Comparison of ENCODE assay signal across 14 mouse cellular contexts in the genomic region with DNA sequence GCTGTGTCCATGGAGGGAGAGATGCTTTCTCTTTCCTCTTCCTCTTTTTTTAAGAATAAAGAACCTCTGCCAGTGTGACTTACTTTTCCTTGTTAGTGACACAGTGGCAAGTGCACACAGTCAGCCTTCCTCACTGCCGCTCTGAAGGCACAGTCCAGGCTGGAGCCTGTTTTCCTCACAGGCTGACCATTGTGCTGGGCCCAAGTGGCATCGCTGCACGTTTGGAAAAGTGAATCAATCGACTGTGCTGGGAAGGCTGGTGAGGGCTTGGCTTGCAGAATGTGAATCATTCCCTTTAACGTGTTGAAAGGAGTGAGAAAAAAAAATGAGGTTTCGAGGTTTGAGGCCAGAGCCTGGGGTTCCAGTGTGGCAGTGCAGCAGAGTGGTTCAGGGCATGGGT. TPM values are rescaled to one million over a fixed set of nuclear protein-coding genes. Genes with fewer than 3 reads are reported as not detected.
DNase-seq lines count a peak whose midpoint lies in the region; ATAC-seq and TF ChIP-seq lines count a peak whose summit lies in the region.
"Had no signal": no experiment of that assay in that cellular context is flagged by ENCODE, and none has a peak within 500 bp of the region (broad histone marks: within the 10 kb centered on the region; RNA-seq: fewer than 3 reads in every experiment).

No protein-coding gene starts in this region.

- DNase-seq in heart, adult 9 months (ENCODE audit: low spot score in 2 of 2), result no peak
- DNase-seq in lung, embryonic 14.5 days, result no peak
- no peak for DNase-seq in lung, postnatal 36 days
- no peak for DNase-seq in cerebellum, adult 9-10 months
- DNase-seq in T-cell, adult 2 months (ENCODE audit: low spot score), result no peak
- DNase-seq: adrenal gland, adult 2 months; heart, adult 18-20 months had no signal

- WGBS in heart, embryonic 13.5 days, result 71% methylated on average over 6 of the region's 6 CpGs
- 56% methylated on average over 6 of the region's 6 CpGs for WGBS in lung, embryonic 14.5 days

- H3K4me1 ChIP-seq in heart, embryonic 13.5 days, result peaks cover 54% of the 10 kb centered on the region
- H3K4me1 ChIP-seq in lung, embryonic 14.5 days (ENCODE audit: insufficient read depth), result peaks cover 34% of the 10 kb centered on the region; the same call in 1 of the 2 replicates
- H3K4me1 ChIP-seq in bone marrow macrophage, adult 2 months (ENCODE audit: control insufficient read depth, insufficient read depth, low read length), result peaks cover 22% of the 10 kb centered on the region
- H3K4me1 ChIP-seq in megakaryocyte, embryonic 14.5 days, result peaks cover 86% of the 10 kb centered on the region

- H3K4me3 ChIP-seq in heart, embryonic 13.5 days, result peak overlapping the region; percentile 5; the same call in 1 of the 2 replicates
- H3K4me3 ChIP-seq in lung, embryonic 14.5 days (ENCODE audit: low read depth, low read length), result no peak overlapping the region
- peak overlapping the region; percentile 16; the same call in 1 of the 2 replicates for H3K4me3 ChIP-seq in bone marrow macrophage, adult 2 months (ENCODE audit: insufficient read depth, low read length)
- peak overlapping the region; percentile 54 for H3K4me3 ChIP-seq in megakaryocyte, embryonic 14.5 days (replicated peaks)
- H3K4me3 ChIP-seq: embryonic facial prominence, embryonic 15.5 days; hindbrain, embryonic 10.5 days; kidney, embryonic 15.5 days had no signal

- no peaks in the 10 kb centered on the region for H3K9me3 ChIP-seq in heart, embryonic 13.5 days
- H3K9me3 ChIP-seq in lung, embryonic 14.5 days (ENCODE audit: low read depth, low read length), result no peaks in the 10 kb centered on the region
- H3K9me3 ChIP-seq in megakaryocyte, embryonic 14.5 days, result no peaks in the 10 kb centered on the region
- H3K9me3 ChIP-seq: embryonic facial prominence, embryonic 15.5 days; hindbrain, embryonic 10.5 days; kidney, embryonic 15.5 days had no signal

- TF ChIP-seq POLR2A in bone marrow macrophage, adult 2 months (IDR thresholded peaks at IDR 0.05; ENCODE audit: borderline replicate concordance, low read depth, low read length), result no peak

- H3K27ac ChIP-seq in heart, embryonic 13.5 days (replicated peaks), result 0 out of 2 replicates have a peak overlapping the region, but pooled peaks have one; percentile 20
- H3K27ac ChIP-seq in lung, embryonic 14.5 days (ENCODE audit: low read depth), result peak overlapping the region; percentile 51; the same call in 1 of the 2 replicates
- H3K27ac ChIP-seq in bone marrow macrophage, adult 2 months (ENCODE audit: insufficient read depth, low read depth, low read length), result peak overlapping the region; percentile 39; the same call in 1 of the 2 replicates
- H3K27ac ChIP-seq: embryonic facial prominence, embryonic 15.5 days; hindbrain, embryonic 10.5 days; kidney, embryonic 15.5 days had no signal

- 0 out of 2 replicates have a peak overlapping the region, but pooled peaks have one; percentile 14 for H3K9ac ChIP-seq in heart, embryonic 13.5 days
- no peak overlapping the region for H3K9ac ChIP-seq in lung, embryonic 14.5 days
- H3K9ac ChIP-seq: embryonic facial prominence, embryonic 15.5 days; kidney, embryonic 15.5 days had no signal

- ATAC-seq in heart, embryonic 13.5 days (ENCODE audit: extremely low read depth, insufficient number of reproducible peaks, low FRiP score, low TSS enrichment), result no peak
- no peak for ATAC-seq in lung, embryonic 14.5 days (ENCODE audit: insufficient read depth)
- ATAC-seq: Patski had no signal

- peak overlapping the region; percentile 93; the same call in 1 of the 2 replicates for H3K4me2 ChIP-seq in heart, embryonic 13.5 days
- H3K4me2 ChIP-seq in lung, embryonic 14.5 days, result no peak overlapping the region
- H3K4me2 ChIP-seq: embryonic facial prominence, embryonic 15.5 days; kidney, embryonic 15.5 days had no signal

- H3K36me3 ChIP-seq in heart, embryonic 13.5 days, result no peaks in the 10 kb centered on the region
- no peaks in the 10 kb centered on the region for H3K36me3 ChIP-seq in lung, embryonic 14.5 days (ENCODE audit: insufficient read depth)
- H3K36me3 ChIP-seq in megakaryocyte, embryonic 14.5 days (replicated peaks; ENCODE audit: low read length), result peaks cover 19% of the 10 kb centered on the region
- H3K36me3 ChIP-seq: embryonic facial prominence, embryonic 15.5 days; kidney, embryonic 15.5 days had no signal

- TF ChIP-seq CTCF in lung, embryonic 14.5 days (IDR thresholded peaks at IDR 0.05; ENCODE audit: low read depth), result no peak
- TF ChIP-seq CTCF in bone marrow macrophage, adult 2 months (IDR thresholded peaks at IDR 0.05; ENCODE audit: low read depth, low read length), result no peak

- H3K27me3 ChIP-seq in heart, embryonic 13.5 days (replicated peaks), result no peaks in the 10 kb centered on the region
- H3K27me3 ChIP-seq in lung, embryonic 14.5 days (ENCODE audit: insufficient read depth, low read length), result no peaks in the 10 kb centered on the region
- H3K27me3 ChIP-seq in megakaryocyte, embryonic 14.5 days (replicated peaks), result no peaks in the 10 kb centered on the region
- H3K27me3 ChIP-seq: embryonic facial prominence, embryonic 15.5 days; kidney, embryonic 15.5 days; Patski had no signal

RNA-seq across cellular contexts. Expression of a gene that starts 5.3 kb away (rescaled TPM):
- polyA plus RNA-seq in heart, embryonic 13.5 days (2015; fragmentation: Nextera tagmentation; extraction: Ambion mirVana), result 69.1 and 111 TPM in 2 replicates
- 51.3 and 52.6 TPM in 2 replicates for polyA plus RNA-seq in lung, embryonic 14.5 days (2014; fragmentation: Nextera tagmentation; extraction: Ambion mirVana)
- polyA plus RNA-seq in bone marrow macrophage, adult 2 months (2012; ENCODE audit: insufficient read depth, insufficient read length, missing spikeins), result 7.3 and 7.4 TPM in 2 replicates
- 2.8 TPM in 1 of 2 replicates, not detected in the other for polyA plus RNA-seq in megakaryocyte, embryonic 14.5 days (2012; ENCODE audit: insufficient read depth, low replicate concordance)
